Mouse (Mus musculus): Measurements from ENCODE around the gene Hcfc1. TPM values are rescaled to one million over a fixed set of nuclear protein-coding genes. Genes with fewer than 3 reads are reported as not detected.

The Hcfc1 gene
- 10 to 100 TPM; 25.4 to 45.1 TPM for polyA plus RNA-seq (2017; shearing (Covaris generic))

DNA sequence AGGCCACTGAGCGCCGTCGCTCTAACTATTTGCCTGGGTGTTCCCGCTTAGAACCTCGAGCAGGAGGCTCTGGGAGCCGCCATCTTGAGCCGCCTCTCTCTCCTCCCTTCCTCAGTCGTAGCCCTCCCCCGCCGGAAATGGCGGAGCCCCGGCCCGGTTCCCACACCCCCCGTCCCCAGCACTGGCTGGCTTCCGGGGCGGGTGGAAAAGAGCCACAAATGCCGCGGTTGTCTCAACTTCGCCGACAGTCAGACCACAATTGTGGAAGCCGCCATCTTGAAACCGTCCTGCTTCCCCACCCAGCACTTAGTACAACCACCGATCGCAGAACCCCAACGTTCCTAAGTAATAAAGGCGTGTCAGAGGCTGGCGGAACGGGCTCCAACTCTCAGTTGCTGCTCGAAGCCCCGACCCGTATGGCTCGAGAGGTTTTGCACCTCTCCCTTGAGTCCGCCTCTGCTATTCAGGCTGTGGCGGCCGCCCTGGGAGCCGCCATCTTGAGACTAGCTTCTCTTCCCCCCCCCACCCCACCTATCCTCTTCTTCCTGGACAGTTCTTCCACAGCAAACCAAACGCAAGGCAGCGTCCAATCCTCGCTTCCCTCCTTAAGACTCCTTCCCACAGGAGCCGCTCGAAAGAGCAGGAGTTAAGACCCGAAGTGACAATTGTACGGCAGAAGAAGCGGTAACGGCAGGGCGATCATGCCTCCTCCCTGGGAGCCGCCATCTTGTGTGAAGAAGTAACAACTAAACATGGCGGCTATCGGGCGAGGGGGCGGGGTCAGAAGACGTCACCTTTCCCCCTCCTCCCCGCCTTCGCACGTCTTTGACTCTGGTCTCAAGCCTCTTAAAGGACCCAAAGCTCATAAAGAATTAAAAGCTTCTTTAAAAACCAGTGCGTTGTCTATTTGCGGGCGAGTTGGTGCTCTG is at the start of gene Hcfc1:
TSS of gene Hcfc1 (minus strand) at position 110 of the 929 bp plus-strand sequence.

DNA sequence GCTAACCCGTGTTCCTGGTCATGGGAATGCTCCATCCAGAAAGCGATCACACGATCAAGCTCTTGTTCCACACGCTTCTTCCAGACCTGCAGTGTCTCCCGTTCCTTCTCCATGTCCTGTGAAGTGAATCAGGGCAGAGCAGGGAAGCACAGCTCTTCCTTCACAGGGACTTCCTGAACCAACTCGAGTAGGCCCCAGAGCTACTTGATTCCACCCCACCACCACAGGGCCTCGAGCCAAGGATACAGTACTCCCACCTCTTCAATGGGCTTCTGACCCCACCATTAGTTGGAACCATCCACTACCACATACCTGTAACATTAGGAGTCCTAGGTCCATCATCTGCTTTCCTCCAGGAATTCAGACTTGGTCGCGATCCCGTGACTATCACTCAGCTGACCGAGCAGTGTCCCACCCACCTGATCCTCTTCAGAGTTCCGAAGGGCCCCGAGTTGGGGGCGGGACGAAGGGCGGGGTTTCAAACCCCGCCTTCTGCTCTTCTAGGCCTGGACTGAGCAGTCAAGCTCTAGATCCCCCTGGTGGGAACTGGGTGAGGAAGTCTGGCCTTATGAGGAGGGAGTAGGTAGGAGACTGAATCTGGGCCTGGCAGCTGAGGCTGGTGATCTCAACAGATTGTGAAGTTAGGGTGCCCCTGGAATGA is 35.6 kb downstream of the Hcfc1 start, which contains the start of gene Renbp:
TSS of gene Renbp (minus strand) at position 449 of the 661 bp plus-strand sequence.

DNA sequence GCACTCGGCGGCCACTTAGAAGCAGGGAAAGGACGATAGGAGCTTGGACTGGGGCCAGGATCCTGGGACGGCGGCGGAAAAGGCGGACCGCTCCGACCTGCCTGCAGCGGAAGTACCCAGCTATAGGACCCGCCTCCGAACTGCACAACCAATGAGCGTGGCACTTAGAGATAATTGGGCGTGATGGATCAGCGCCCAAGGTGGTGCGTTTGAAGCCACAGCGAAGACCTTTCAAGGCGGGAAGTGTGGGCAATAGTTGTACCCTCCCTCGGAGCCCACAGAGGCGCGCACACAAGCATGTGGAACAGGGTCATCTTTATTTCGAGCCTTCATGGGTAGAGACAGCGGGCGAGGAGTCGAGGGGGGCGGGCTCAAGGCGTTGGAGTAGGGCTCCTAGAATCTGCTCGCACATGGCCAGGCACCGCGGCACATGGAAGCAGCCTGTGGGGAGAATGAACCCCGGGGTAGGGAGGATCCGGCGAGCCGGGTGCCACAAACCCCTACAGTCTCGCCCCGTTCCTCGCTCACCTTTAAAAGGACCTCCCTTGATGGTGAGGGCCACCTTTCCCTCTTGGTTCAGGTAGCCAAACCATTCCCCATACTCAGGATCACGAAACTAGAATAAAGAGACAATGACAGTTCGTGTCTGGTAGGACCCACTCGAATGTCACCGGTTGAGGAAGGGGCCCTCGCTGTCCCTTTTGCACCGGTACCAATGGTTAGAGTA is 44.2 kb downstream of the Hcfc1 start, which contains the start of the genes Arhgap4 and Naa10:
TSS of gene Arhgap4 (minus strand) at position 48 of the 727 bp plus-strand sequence.
TSS of gene Naa10 (minus strand) at position 122 of the 727 bp plus-strand sequence.

DNA sequence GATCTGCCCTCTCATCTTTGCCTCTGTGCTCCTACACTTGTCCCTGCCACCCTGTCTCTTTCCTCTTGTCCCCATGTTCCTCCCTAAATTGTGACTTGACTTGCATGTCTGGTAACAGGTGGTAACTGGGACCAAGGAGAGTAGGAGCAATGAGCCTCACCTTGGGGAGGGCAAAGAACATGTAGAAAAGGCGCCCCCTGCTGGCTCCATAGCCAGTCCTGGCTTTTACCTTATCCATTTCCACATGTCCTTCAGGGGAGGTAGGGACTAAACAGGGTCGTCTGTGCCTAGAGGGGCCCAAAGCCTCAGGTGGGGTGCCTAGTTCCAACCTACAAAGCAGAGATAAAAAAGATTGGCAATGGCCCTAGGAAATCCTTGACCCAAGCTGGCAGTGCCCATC is 70.4 kb downstream of the Hcfc1 start, which contains the start of gene L1cam:
TSS of gene L1cam (minus strand) at position 387 of the 400 bp plus-strand sequence.

Other genes with a start within 250 kb of the Hcfc1 start
- gene Abcd1, start 249.8 kb downstream of the Hcfc1 start, polyA plus RNA-seq (2017; shearing (Covaris generic)), result 10 to 100 TPM; 35.5 to 44.6 TPM
- under 1 TPM in 1 of 2 experiments, not detected in 1; 0.06 TPM for gene Plxnb3, start 209.3 kb downstream of the Hcfc1 start, polyA plus RNA-seq (2017; shearing (Covaris generic))
- 1 to 10 TPM in 1 of 2 experiments, under 1 TPM in 1; 0.48 to 1.1 TPM for gene Srpk3, start 192.0 kb downstream of the Hcfc1 start, polyA plus RNA-seq (2017; shearing (Covaris generic))
- gene Idh3g, start 179.5 kb downstream of the Hcfc1 start, polyA plus RNA-seq (2017; shearing (Covaris generic)), result 100 to 1,000 TPM; 200 to 231 TPM
- gene Ssr4, start 179.3 kb downstream of the Hcfc1 start, polyA plus RNA-seq (2017; shearing (Covaris generic)), result 100 to 1,000 TPM; 210 to 242 TPM
- gene Pdzd4, start 141.4 kb downstream of the Hcfc1 start, polyA plus RNA-seq (2017; shearing (Covaris generic)), result under 1 TPM; 0.12 to 0.60 TPM
- gene Avpr2, start 74.3 kb downstream of the Hcfc1 start, polyA plus RNA-seq (2017; shearing (Covaris generic)), result 1 to 10 TPM; 2.7 to 3.1 TPM
- 10 to 100 TPM; 10.1 to 16.6 TPM for gene L1cam, start 70.3 kb downstream of the Hcfc1 start, polyA plus RNA-seq (2017; shearing (Covaris generic))
- 100 to 1,000 TPM; 174 to 277 TPM for gene Arhgap4, start 44.5 kb downstream of the Hcfc1 start, polyA plus RNA-seq (2017; shearing (Covaris generic))
- gene Naa10, start 44.4 kb downstream of the Hcfc1 start, polyA plus RNA-seq (2017; shearing (Covaris generic)), result 100 to 1,000 TPM; 226 to 247 TPM
- 10 to 100 TPM in 1 of 2 experiments, 1 to 10 TPM in 1; 8.5 to 12.2 TPM for gene Renbp, start 35.5 kb downstream of the Hcfc1 start, polyA plus RNA-seq (2017; shearing (Covaris generic))
- 100 to 1,000 TPM; 147 to 160 TPM for gene Irak1, start 57.6 kb upstream of the Hcfc1 start, polyA plus RNA-seq (2017; shearing (Covaris generic))
- gene Opn1mw, start 161.1 kb upstream of the Hcfc1 start, polyA plus RNA-seq (2017; shearing (Covaris generic)), result not detected
- gene Mecp2, start 169.0 kb upstream of the Hcfc1 start, polyA plus RNA-seq (2017; shearing (Covaris generic)), result 10 to 100 TPM; 27.2 to 34.9 TPM
- not detected for gene Tex28, start 201.5 kb upstream of the Hcfc1 start, polyA plus RNA-seq (2017; shearing (Covaris generic))
- gene Tktl1, start 210.9 kb upstream of the Hcfc1 start, polyA plus RNA-seq (2017; shearing (Covaris generic)), result 1 to 10 TPM; 1.6 to 5.7 TPM